Mouse (Mus musculus) frontal cortex, adult 2 months (tissue): ENCODE results near the gene Krt7. TPM values are rescaled to one million over a fixed set of nuclear protein-coding genes. Genes with fewer than 3 reads are reported as not detected.

Source experiments
- DNase-seq, 2 experiments: peaks; one replicate each; pipeline ENCODE4 v3.0.0; 2022; ENCODE audit warnings: low spot score in 1 of 2; ENCODE audit errors: extremely low spot score in 1 of 2
- polyA plus RNA-seq: library from polyadenylated mRNA; depleted of rRNA; stranded (reverse); fragments of >200 nt; gene quantifications from 2 replicates; pipeline ENCODE4 v1.2.3, GENCODE M21; 2012

Krt7 gene
- polyA plus RNA-seq, 1 experiment = 0.34 TPM

GRCm38 (mm10) chr15:101375956-101376775, 34.7 kb upstream of the Krt7 start:
- DNase-seq = no peak

DNA sequence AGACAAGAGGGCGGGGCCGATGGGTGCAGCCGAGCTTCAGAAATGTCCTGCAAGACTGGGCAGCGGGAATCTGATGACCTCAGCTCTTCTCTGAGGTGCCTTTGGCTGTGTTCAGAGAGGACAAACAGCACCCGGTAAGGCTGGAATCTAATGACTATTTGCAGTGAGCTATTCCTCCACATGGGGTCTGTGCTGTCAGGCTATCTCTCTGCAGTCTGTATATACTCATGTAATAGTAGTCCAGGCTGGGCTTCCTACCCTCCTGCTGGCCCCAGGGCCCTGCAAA, 34.1 kb upstream of the Krt7 start:
- no peak for DNase-seq

DNA sequence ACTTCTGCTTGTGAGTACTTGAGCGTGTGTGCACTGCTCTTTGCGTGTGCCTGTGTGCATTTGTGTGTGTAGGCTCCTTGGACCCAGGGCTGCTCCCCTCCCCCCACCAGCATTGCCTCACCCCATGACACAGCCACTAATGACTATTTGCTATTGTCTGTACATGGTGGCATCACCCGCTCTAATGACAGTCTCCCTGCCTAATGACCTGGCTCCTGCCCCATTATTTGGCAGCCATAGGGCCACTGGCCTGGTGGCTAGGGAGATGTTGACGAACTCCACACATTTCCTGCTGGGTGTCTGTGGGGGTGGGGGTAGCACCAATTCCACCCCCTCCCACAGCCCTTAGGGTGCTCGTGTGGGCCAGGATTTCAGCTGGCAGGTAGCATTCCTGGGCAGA, 32.2 kb upstream of the Krt7 start:
- DNase-seq = no peak

GRCm38 (mm10) chr15:101381758-101382157, 29.1 kb upstream of the Krt7 start:
- no peak for DNase-seq

GRCm38 (mm10) chr15:101382811-101383210, 28.0 kb upstream of the Krt7 start:
- DNase-seq = no peak

- DNase-seq = no peak
These were observed 26.2 kb upstream of the Krt7 start for GRCm38 (mm10) chr15:101384610-101385009.

DNA sequence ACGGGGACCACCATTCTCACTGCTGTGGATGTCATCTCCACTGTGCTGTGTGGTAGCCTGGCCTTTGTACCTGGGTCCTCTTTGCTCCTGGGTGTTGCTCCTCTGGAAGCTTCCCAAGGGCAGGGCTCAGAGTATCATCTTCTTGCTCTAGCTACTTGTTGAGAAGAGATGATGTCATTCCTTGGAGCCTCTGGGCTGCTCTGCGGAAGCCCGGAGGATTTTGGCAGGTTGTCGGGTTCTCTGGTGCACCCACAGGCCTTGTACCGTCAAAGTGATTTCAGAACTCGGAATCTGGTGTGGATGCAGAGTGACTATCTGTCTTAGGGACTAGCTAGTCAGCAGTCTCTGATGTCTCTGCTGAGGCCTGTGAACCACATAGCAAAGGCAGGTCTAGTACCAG, 25.8 kb upstream of the Krt7 start:
- peak in 1 of 2 experiments; percentile 47 for DNase-seq

- DNase-seq = no peak
These were observed 23.7 kb upstream of the Krt7 start for GRCm38 (mm10) chr15:101387176-101387575.

GRCm38 (mm10) chr15:101388034-101388541, 22.8 kb upstream of the Krt7 start:
- peak in 1 of 2 experiments; percentile 52 for DNase-seq

DNA sequence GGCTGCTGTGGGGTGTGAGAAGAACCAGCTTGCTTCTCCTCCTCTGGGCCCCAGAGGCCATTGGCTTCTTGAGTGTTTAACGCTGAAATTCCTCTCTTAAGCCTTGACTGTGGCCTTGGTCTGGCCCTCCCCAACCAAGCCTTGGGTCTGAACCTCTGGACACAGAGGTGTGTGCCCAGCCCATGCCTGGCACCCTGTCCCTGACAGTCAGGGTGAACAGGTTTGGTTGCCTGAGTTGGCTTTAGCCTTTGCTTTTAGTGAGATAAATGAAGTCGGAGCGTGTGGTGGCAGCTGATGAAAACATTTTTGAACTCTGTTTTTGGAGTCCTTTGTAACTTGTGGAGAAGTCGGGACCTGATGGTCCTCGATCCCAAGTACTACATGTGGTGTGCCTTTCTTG, 20.6 kb upstream of the Krt7 start:
- no peak for DNase-seq

DNA sequence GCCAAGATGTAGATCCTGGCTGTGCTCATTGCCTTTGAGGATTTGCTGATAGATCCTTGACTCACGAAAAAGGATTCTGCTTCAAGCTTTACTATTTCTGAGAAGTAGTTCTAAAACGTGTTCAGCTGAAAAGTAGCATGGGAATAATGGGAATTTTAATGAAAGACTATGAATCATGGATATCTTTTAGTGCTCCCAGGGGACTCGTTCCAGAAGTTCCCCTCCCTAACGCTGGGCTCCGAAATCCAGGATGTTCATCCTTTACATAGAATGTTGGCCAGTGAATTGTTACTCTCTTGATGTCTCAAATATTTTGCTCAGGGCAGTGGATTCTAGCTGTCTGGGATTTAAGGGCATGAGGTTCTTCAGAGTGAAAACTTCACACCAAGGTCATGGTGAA, 18.6 kb upstream of the Krt7 start:
- DNase-seq = no peak

GRCm38 (mm10) chr15:101394908-101395307, 15.9 kb upstream of the Krt7 start:
- DNase-seq = no peak

GRCm38 (mm10) chr15:101396466-101396865, 14.4 kb upstream of the Krt7 start:
- no peak for DNase-seq

DNA sequence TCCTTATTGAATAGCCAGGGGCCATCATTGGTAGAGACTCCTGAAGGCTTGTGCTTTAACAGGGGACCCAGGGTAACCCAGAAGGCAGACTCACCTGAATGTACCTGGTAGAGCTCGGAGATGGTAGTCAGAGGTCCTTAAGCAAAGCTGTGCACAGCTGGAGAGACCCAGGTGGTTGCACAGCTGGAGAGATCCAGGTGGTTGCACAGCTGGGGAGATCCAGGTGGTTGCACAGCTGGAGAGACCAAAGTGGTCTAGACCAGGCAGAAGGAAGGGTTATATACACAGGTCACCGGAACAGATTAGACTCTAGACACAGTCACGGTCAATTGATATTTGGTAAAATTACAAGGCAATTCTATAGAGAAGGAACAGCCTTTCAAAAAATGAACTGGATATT, 13.9 kb upstream of the Krt7 start:
- no peak for DNase-seq

GRCm38 (mm10) chr15:101397683-101398082, 13.2 kb upstream of the Krt7 start:
- no peak for DNase-seq

DNA sequence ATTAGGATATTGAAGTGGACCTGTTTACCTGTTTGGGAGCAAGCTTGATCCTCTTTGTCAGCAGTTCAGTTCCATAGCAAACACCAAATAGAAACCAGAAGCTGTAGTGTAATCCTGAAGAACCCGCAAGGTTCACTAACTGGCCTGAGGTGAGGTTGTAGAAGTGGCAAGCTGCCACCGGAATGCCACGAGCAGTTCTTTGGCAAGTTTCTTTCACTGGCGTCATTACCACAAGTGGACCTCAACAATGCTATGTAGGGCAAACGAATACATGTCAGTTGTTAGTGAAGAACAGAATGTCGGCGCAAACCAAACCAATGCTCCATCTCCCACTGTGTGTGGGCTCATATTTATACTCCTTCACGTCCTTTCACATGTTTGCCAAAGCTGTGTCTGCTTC, 12.6 kb upstream of the Krt7 start:
- no peak for DNase-seq

- DNase-seq = no peak
These were observed 1.3 kb downstream of the Krt7 start for GRCm38 (mm10) chr15:101412188-101412587.

DNA sequence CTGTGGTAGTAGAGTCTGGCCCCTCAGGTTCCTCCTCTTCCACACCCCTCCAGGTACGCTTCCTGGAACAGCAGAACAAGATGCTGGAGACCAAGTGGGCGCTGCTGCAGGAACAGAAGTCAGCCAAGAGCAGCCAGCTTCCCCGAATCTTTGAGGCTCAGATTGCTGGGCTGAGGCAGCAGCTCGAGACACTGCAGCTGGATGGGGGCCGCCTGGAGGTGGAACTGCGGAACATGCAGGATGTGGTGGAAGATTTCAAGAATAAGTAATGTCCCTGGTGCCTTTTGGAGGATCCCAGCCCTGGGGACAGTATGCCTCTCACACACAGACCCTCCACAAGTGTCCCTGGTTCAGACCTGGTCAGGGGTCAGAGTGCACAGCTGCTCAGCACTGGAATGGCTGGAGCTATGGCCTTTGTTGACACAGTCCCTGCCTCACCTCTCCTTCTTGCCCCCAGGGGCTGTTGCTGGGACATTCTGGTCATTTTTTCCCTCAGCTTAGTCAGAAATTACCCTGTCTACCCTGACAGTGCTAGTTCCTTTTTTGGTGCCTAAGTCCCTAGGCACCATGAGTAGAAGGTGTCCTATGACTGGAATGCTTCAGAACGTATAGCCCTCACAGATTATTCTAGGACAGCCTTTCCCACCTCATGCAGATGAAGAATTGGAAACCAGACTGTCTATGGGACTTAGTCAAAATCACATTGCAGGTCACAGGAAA, 3.2 kb downstream of the Krt7 start:
- peak in 1 of 2 experiments; percentile 15 for DNase-seq

DNA sequence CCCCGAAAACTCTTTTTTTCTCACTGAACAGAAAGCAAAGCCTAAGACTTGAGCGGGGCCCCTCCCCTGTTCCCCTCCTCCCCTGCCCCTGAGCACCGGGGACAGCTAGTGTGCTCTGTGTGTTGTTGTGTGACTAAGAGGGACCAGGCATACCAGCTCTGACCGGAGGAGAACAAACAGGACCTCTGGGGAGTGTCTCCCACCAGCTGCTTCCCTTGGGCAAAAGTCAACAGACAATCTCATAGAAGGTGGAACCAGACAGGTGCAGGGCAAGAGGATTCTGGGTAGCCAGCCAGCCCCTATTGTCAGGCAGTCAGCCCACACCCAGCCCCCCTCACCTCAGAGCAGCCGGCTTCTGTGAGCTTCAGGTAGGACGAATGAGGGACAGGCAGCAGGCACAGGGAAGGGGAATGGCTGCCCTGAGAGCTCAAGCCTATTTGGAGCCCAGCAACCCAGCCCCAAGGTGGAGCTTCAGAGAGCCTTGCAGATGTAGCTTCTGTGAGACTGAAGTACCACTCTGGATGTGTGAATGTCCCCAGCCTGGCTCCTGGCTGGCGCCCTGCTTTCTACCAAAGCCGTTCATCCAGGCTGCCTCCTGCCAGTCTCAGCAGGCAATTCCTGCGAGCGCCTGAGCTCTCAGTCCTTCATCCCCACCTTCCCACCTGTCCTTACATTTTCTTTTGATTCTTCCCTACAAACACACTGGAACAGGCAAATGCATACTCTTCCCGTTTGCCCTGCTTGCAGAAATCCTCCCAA, 4.1 kb downstream of the Krt7 start:
- DNase-seq = no peak

DNA sequence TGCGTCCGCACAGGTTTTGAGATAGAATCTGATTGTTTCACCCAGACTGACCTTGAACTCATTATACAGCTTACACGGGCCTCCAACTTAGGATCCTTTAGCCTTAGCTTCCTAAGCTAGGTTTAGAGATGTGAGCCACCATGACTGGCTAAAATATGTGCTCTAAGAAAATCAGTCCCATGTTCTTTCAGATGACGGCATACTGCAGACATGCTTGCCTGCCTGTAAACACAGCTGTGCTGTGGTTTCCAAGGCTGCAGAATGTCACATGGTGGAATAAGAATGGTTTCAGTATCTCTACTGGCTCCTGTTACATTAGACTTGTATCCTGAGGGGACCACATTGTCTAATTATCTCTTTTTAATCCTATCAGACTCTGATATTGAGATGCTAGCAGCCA, 8.1 kb downstream of the Krt7 start:
- DNase-seq = peak in 1 of 2 experiments; percentile 7

DNA sequence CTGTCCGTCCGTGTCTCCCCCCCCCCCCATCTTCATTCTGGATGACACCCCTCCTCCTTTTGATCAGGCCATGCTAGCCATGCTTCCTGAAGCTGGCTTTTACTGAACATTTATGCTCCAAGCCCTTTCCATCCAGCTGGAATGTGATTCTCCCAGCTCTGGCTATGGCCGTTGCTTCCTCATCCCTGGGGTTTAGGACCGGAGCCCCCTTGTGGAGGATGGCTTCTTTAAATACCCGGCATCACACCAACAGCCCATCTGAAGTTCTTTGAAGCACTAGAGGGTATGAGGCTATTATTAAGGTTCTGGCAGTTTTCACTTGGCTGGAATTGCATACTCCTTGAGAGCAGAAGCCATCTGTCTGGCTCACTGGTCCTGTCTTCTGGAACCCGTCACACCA, 10.1 kb downstream of the Krt7 start:
- DNase-seq = peak in 1 of 2 experiments; percentile 15
